ENCODE assay signal across 9 mouse cellular contexts in genomic region chr19:9026634-9027033, GRCm38 (mm10). TPM values are rescaled to one million over a fixed set of nuclear protein-coding genes. Genes with fewer than 3 reads are reported as not detected.
DNase-seq lines count a peak whose midpoint lies in the region; ATAC-seq lines count a peak whose summit lies in the region.
"Had no signal": no experiment of that assay in that cellular context is flagged by ENCODE, and none has a peak within 500 bp of the region (broad histone marks: within the 10 kb centered on the region; RNA-seq: fewer than 3 reads in every experiment).

No protein-coding gene starts in this region.

- H3K4me1 ChIP-seq in hindbrain, embryonic 15.5 days (replicated peaks), result peaks cover 25% of the 10 kb centered on the region

- H3K4me2 ChIP-seq in hindbrain, embryonic 15.5 days, result no peak overlapping the region
- H3K4me2 ChIP-seq: lung, embryonic 15.5 days had no signal

- no peaks in the 10 kb centered on the region for H3K36me3 ChIP-seq in hindbrain, embryonic 15.5 days
- H3K36me3 ChIP-seq: lung, embryonic 15.5 days had no signal

- H3K27me3 ChIP-seq in hindbrain, embryonic 15.5 days, result no peaks in the 10 kb centered on the region
- H3K27me3 ChIP-seq: lung, embryonic 15.5 days; Patski had no signal

- no peaks in the 10 kb centered on the region for H3K9me3 ChIP-seq in hindbrain, embryonic 15.5 days
- H3K9me3 ChIP-seq: lung, embryonic 15.5 days had no signal

- no peak overlapping the region for H3K9ac ChIP-seq in hindbrain, embryonic 15.5 days
- H3K9ac ChIP-seq: lung, embryonic 15.5 days had no signal

- H3K27ac ChIP-seq in hindbrain, embryonic 15.5 days (replicated peaks), result 0 out of 2 replicates have a peak overlapping the region, but pooled peaks have one; percentile 25

- 65% methylated on average over 4 of the region's 4 CpGs for WGBS in hindbrain, embryonic 15.5 days

- ATAC-seq in hindbrain, embryonic 15.5 days (ENCODE audit: low FRiP score, low read depth), result peak; percentile 66; the same call in 1 of the 2 replicates
- ATAC-seq: Patski had no signal

- H3K4me3 ChIP-seq in hindbrain, embryonic 15.5 days, result no peak overlapping the region
- H3K4me3 ChIP-seq: lung, embryonic 15.5 days had no signal

- peak; percentile 33 for DNase-seq in kidney, adult 11 months
- no peak for DNase-seq in kidney, adult 18-20 months
- peak; percentile 47 to 55 for DNase-seq in right cerebral cortex, postnatal 10 days (ENCODE audit: low spot score in 2 of 2)
- no peak for DNase-seq in right cerebral cortex, postnatal 4 days
- no peak for DNase-seq in B cell, adult 2 months
- no peak for DNase-seq in thymus, adult 18-20 months

RNA-seq across cellular contexts. Expression of gene Ahnak, which starts 37.5 kb away (rescaled TPM):
- polyA plus RNA-seq in hindbrain, embryonic 15.5 days (2015; fragmentation: Nextera tagmentation; extraction: Ambion mirVana), result 4.6 TPM in 2 replicates

RNA-seq across cellular contexts. Expression of gene Eef1g, which starts 59.8 kb away (rescaled TPM):
- 289 TPM in 2 replicates for polyA plus RNA-seq in hindbrain, embryonic 15.5 days (2015; fragmentation: Nextera tagmentation; extraction: Ambion mirVana)

Comparison
In these comparisons a context has a peak if more than half of its experiments do, and no peak if none do; other contexts are left out.
1. DNase-seq: peak in kidney, adult 11 months (single experiment) and right cerebral cortex, postnatal 10 days (2 of 2); none in kidney, adult 18-20 months (single experiment), right cerebral cortex, postnatal 4 days (single experiment), B cell, adult 2 months (0 of 2) and thymus, adult 18-20 months (0 of 2).